In the genomic region with DNA sequence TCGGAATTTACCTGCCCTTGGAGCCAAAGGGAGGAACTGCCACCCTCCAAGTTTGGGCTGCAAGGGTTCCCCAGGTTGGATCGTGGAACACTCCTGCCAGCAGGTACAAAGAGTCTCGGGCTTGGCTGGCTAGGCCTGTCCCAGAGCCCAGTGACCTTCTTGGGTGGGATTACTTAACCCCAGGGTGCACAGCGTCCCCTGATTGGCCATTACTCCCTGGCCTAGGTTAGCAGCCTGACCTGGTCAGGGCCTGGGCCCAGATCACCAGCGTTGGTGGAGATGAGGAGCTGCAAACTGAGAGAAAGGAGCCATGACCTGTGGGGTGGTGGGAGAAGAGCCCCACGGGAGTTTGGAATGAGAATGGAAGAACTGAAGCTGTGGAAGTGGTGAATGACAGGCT, we compare ENCODE assay signal across 8 mouse cellular contexts. TPM values are rescaled to one million over a fixed set of nuclear protein-coding genes. Genes with fewer than 3 reads are reported as not detected.
DNase-seq lines count a peak whose midpoint lies in the region; ATAC-seq and TF ChIP-seq lines count a peak whose summit lies in the region.

No protein-coding gene starts in this region.

- H3K4me1 ChIP-seq in heart, embryonic 13.5 days: peaks cover 64% of the 10 kb centered on the region
- H3K4me1 ChIP-seq in ES-E14 (ENCODE audit: control insufficient read depth in 2 of 2, insufficient read depth in 2 of 2, low read length in 2 of 2, poor library complexity in 1 of 2): peaks cover 12 to 37% of the 10 kb centered on the region in 2 experiments
- peaks cover 58% of the 10 kb centered on the region for H3K4me1 ChIP-seq in hindbrain, embryonic 10.5 days (replicated peaks)
- peaks cover 25% of the 10 kb centered on the region for H3K4me1 ChIP-seq in liver, embryonic 16.5 days (ENCODE audit: control insufficient read depth, low read depth, low read length)

- H3K4me3 ChIP-seq in heart, embryonic 13.5 days: peak overlapping the region; percentile 88
- peak overlapping the region; percentile 44 to 90 for H3K4me3 ChIP-seq in ES-E14 (ENCODE audit: insufficient read depth in 1 of 2, low read depth in 1 of 2, low read length in 2 of 2, poor library complexity in 1 of 2, severe bottlenecking in 1 of 2)
- H3K4me3 ChIP-seq in hindbrain, embryonic 10.5 days: peak overlapping the region; percentile 85
- H3K4me3 ChIP-seq in liver, embryonic 16.5 days (ENCODE audit: low read depth, low read length): peak overlapping the region; percentile 69

- ATAC-seq in heart, embryonic 13.5 days (ENCODE audit: extremely low read depth, insufficient number of reproducible peaks, low FRiP score, low TSS enrichment): no peak
- peak; percentile 39 for ATAC-seq in liver, embryonic 16.5 days (ENCODE audit: low read depth)
- ATAC-seq in monocyte, adult 5-6 weeks (replicated peaks; ENCODE audit: insufficient number of reproducible peaks, low FRiP score, low TSS enrichment, poor library complexity, severe bottlenecking): no peak

- no peaks in the 10 kb centered on the region for H3K36me3 ChIP-seq in heart, embryonic 13.5 days
- peaks cover 2% of the 10 kb centered on the region; the same call in 1 of the 2 replicates for H3K36me3 ChIP-seq in ES-E14 (ENCODE audit: control insufficient read depth, insufficient read depth, low read length, poor library complexity, severe bottlenecking)
- peaks cover 21% of the 10 kb centered on the region for H3K36me3 ChIP-seq in hindbrain, embryonic 10.5 days
- no peaks in the 10 kb centered on the region for H3K36me3 ChIP-seq in liver, embryonic 16.5 days (ENCODE audit: control insufficient read depth, insufficient read depth)

- H3K9ac ChIP-seq in heart, embryonic 13.5 days: peak overlapping the region; percentile 59; the same call in 1 of the 2 replicates
- H3K9ac ChIP-seq in ES-E14 (ENCODE audit: insufficient read depth, low read depth, low read length, poor library complexity, severe bottlenecking): peak overlapping the region; percentile 49; the same call in 1 of the 2 replicates
- peak overlapping the region; percentile 48; the same call in 1 of the 2 replicates for H3K9ac ChIP-seq in liver, embryonic 16.5 days (ENCODE audit: low read depth, low read length)

- H3K9me3 ChIP-seq in heart, embryonic 13.5 days: no peaks in the 10 kb centered on the region
- no peaks in the 10 kb centered on the region for H3K9me3 ChIP-seq in ES-E14 (ENCODE audit: control insufficient read depth, insufficient read depth, low read depth, low read length)
- no peaks in the 10 kb centered on the region for H3K9me3 ChIP-seq in hindbrain, embryonic 10.5 days
- H3K9me3 ChIP-seq in liver, embryonic 16.5 days (replicated peaks; ENCODE audit: control insufficient read depth, low read length): no peaks in the 10 kb centered on the region

- no peak for DNase-seq in heart, adult 11 months
- DNase-seq in ES-E14 (ENCODE audit: low read depth, low spot score): no peak
- no peak for DNase-seq in hindbrain, embryonic 10.5 days (ENCODE audit: low spot score)
- no peak for DNase-seq in layer of hippocampus, adult 8-10 months (ENCODE audit: low spot score in 2 of 2)
- DNase-seq in ovary, postnatal 36 days (ENCODE audit: low spot score): no peak

- peak overlapping the region; percentile 97 for H3K4me2 ChIP-seq in heart, embryonic 13.5 days
- H3K4me2 ChIP-seq in liver, embryonic 16.5 days (ENCODE audit: low read depth, low read length): peak overlapping the region; percentile 86

- peak overlapping the region; percentile 70 for H3K27ac ChIP-seq in heart, embryonic 13.5 days (replicated peaks)
- H3K27ac ChIP-seq in ES-E14 (ENCODE audit: insufficient read depth, low read depth, low read length, poor library complexity, severe bottlenecking): peak overlapping the region; percentile 14; the same call in 1 of the 2 replicates
- H3K27ac ChIP-seq in hindbrain, embryonic 10.5 days: peak overlapping the region; percentile 94
- peak overlapping the region; percentile 53 for H3K27ac ChIP-seq in liver, embryonic 16.5 days (ENCODE audit: low read length)

- 42% methylated on average over 6 of the region's 6 CpGs for WGBS in heart, embryonic 13.5 days
- 34% methylated on average over 6 of the region's 6 CpGs for WGBS in hindbrain, embryonic 10.5 days
- 48% methylated on average over 6 of the region's 6 CpGs for WGBS in liver, embryonic 16.5 days (ENCODE audit: insufficient replicate concordance)

- no peaks in the 10 kb centered on the region for H3K27me3 ChIP-seq in heart, embryonic 13.5 days (replicated peaks)
- H3K27me3 ChIP-seq in hindbrain, embryonic 10.5 days (ENCODE audit: insufficient read depth, poor library complexity, severe bottlenecking): peaks cover 5% of the 10 kb centered on the region; the same call in 1 of the 2 replicates
- no peaks in the 10 kb centered on the region for H3K27me3 ChIP-seq in liver, embryonic 16.5 days (ENCODE audit: control insufficient read depth, insufficient read depth, low read depth, low read length)

- in situ Hi-C loops in ES-E14 (cut with MboI; ENCODE audit: low sequenced_read_pairs in 2 of 2, unreplicated experiment in 2 of 2): no loop called here

TF ChIP-seq in ES-E14, 5 proteins besides CTCF, POLR2A, EP300 and RAD21:
- TF ChIP-seq CHD2 (IDR thresholded peaks at IDR 0.05; ENCODE audit: low read depth, low read length) (no peak), MAFK (IDR thresholded peaks at IDR 0.05; ENCODE audit: insufficient read depth, low read depth, low read length) (no peak), ZC3H11A (IDR thresholded peaks at IDR 0.05; ENCODE audit: borderline replicate concordance, low read depth, low read length) (no peak), HCFC1 (IDR thresholded peaks at IDR 0.05; ENCODE audit: borderline replicate concordance, insufficient read depth, low read length) (no peak), ZNF384 (IDR thresholded peaks at IDR 0.05; ENCODE audit: low read depth, low read length) (no peak)

RNA-seq across cellular contexts. Expression of a gene that starts 30.0 kb away (rescaled TPM):
- 31.6 and 32.1 TPM in 2 replicates for polyA plus RNA-seq in heart, embryonic 13.5 days (2015; fragmentation: Nextera tagmentation; extraction: Ambion mirVana)
- 87.1 and 126 TPM in 2 replicates for total RNA-seq in ES-E14 (2012; rRNA removed)
- polyA plus RNA-seq in hindbrain, embryonic 10.5 days (2016; fragmentation: Nextera tagmentation; extraction: Ambion mirVana): 43.4 and 53.4 TPM in 2 replicates
- 11.8 and 14.4 TPM in 2 replicates for polyA plus RNA-seq in liver, embryonic 16.5 days (2015; fragmentation: Nextera tagmentation; extraction: Ambion mirVana)
- total RNA-seq in layer of hippocampus, adult 8-10 months (2022): 1 to 10 TPM; 4.3 to 7.4 (median 6.5) TPM
- 13.8 to 45.3 TPM (median 22.3 TPM) in 3 replicates for total RNA-seq in monocyte, adult 5-6 weeks (2017)

RNA-seq across cellular contexts. Expression of a gene that starts 58.3 kb away (rescaled TPM):
- not detected in 2 replicates for polyA plus RNA-seq in heart, embryonic 13.5 days (2015; fragmentation: Nextera tagmentation; extraction: Ambion mirVana)
- 0.09 and 0.16 TPM in 2 replicates for total RNA-seq in ES-E14 (2012; rRNA removed)
- polyA plus RNA-seq in hindbrain, embryonic 10.5 days (2016; fragmentation: Nextera tagmentation; extraction: Ambion mirVana): 0.34 TPM in 1 of 2 replicates, not detected in the other
- 1.0 and 1.6 TPM in 2 replicates for polyA plus RNA-seq in liver, embryonic 16.5 days (2015; fragmentation: Nextera tagmentation; extraction: Ambion mirVana)
- under 1 TPM; 0.14 to 0.45 (median 0.32) TPM for total RNA-seq in layer of hippocampus, adult 8-10 months (2022)
- total RNA-seq in monocyte, adult 5-6 weeks (2017): 0.19 to 0.21 TPM in 2 of 3 replicates, not detected in the other

Comparison
In these comparisons a context has a peak if more than half of its experiments do, and no peak if none do; other contexts are left out.
1. H3K27ac ChIP-seq: peak in every context shown above with its lines; median percentile 94 in hindbrain, embryonic 10.5 days; 70 in heart, embryonic 13.5 days; 53 in liver, embryonic 16.5 days; 14 in ES-E14.